Mouse (Mus musculus) mammary gland, adult 2 months (tissue): ENCODE results near the gene L3mbtl3. TPM values are rescaled to one million over a fixed set of nuclear protein-coding genes. Genes with fewer than 3 reads are reported as not detected.

ENCODE experiments used
- polyA plus RNA-seq: library from polyadenylated mRNA; depleted of rRNA; stranded (reverse); fragments of >200 nt; gene quantifications from 2 replicates; pipeline ENCODE4 v1.2.3, GENCODE M21; 2012; ENCODE audit warnings: low replicate concordance; rRNA removed

Gene L3mbtl3
- polyA plus RNA-seq = 3.7 and 8.7 TPM in 2 replicates

DNA sequence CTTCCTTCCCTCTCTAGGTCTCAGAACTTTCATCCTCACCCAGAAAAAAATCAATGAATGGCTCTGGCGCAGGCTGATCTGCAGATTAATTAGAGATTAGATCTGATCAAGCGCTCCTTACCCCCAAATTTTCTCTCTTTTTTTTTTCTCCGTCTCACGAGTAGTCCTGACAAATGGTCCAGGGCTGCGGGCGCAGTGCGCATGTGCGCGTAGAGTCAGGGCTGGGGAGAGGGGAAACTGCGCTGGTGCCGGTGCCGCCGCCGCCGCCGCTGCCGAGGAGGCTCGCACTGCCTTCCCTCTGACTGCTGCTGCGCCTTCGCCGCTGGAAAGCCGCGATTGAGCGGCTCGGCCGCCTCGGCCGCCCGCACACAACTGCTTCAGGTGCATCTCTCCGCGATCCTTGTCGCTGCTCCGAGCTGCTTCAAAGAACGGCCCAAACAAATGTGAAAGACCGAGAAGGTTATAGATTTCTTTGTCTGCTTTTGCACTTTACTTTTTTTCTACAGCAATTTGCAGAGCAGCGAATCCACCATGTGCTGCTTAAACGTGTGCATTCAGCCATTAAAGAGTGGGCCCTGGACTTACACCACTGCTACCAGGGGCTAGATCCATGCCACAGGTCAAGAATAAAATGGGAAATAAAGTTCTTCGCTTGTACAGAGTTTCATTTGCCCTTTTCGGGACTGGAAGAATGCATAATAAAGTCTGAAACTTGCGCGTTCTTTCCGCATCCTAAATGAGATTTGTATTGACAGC is at the start of gene L3mbtl3:
L3mbtl3 (minus strand) TSS at position 182 of the 756 bp plus-strand sequence.

GRCm38 (mm10) chr10:26229488-26229887 is 146.3 kb downstream of the L3mbtl3 start, which contains the start of gene Samd3:
TSS of gene Samd3 (plus strand) at chr10:26229707.

Other genes with a start within 250 kb of the L3mbtl3 start
- gene Samd3, start 146.3 kb downstream of the L3mbtl3 start, polyA plus RNA-seq = 0.59 and 0.70 TPM in 2 replicates